Mouse (Mus musculus) ovary, adult 2 months (tissue): ENCODE results near the gene Epo. TPM values are rescaled to one million over a fixed set of nuclear protein-coding genes. Genes with fewer than 3 reads are reported as not detected.

ENCODE experiments used
- polyA plus RNA-seq: library from polyadenylated mRNA; depleted of rRNA; stranded (reverse); fragments of >200 nt; gene quantifications from 2 replicates; pipeline ENCODE4 v1.2.3, GENCODE M21; 2012; rRNA removed

Gene Epo
- 0.60 TPM in 1 of 2 replicates, not detected in the other for polyA plus RNA-seq

GRCm38 (mm10) chr5:137533117-137533827 lies at the start of gene Epo, which contains the start of gene Gnb2:
Epo (minus strand) TSS chr5:137533242.
Gnb2 (minus strand) TSS chr5:137533510.

GRCm38 (mm10) chr5:137569665-137570064 lies 36.6 kb upstream of the Epo start, which contains the start of gene Tfr2:
Tfr2 (plus strand) TSS chr5:137569840.

GRCm38 (mm10) chr5:137553411-137553837 lies 20.4 kb upstream of the Epo start, which contains the start of gene Actl6b:
Actl6b (plus strand) TSS chr5:137553517.

GRCm38 (mm10) chr5:137518436-137518835 lies 14.6 kb downstream of the Epo start, which contains the start of gene Gigyf1:
Gigyf1 (plus strand) TSS chr5:137518548.

GRCm38 (mm10) chr5:137501709-137502666 lies 31.1 kb downstream of the Epo start, which contains the start of gene Pop7:
Pop7 (minus strand) TSS chr5:137502518.

GRCm38 (mm10) chr5:137476964-137477363 lies 56.1 kb downstream of the Epo start, which contains the start of gene Zan:
Zan (minus strand) TSS chr5:137477064.

Other genes starting within 250 kb of the Epo start
- 1.2 and 1.3 TPM in 2 replicates for gene Ache, start 245.7 kb downstream of the Epo start, polyA plus RNA-seq
- 12.0 and 14.2 TPM in 2 replicates for gene Ufsp1, start 238.6 kb downstream of the Epo start, polyA plus RNA-seq
- 163 and 171 TPM in 2 replicates for gene Srrt, start 225.6 kb downstream of the Epo start, polyA plus RNA-seq
- gene Trip6, start 218.8 kb downstream of the Epo start, polyA plus RNA-seq, result 99.6 and 100.0 TPM in 2 replicates
- gene Slc12a9, start 199.6 kb downstream of the Epo start, polyA plus RNA-seq, result 33.8 and 36.0 TPM in 2 replicates
- gene Ephb4, start 183.1 kb downstream of the Epo start, polyA plus RNA-seq, result 77.9 and 78.8 TPM in 2 replicates
- 0.28 and 0.45 TPM in 2 replicates for gene Zan, start 56.2 kb downstream of the Epo start, polyA plus RNA-seq
- 50.2 and 64.6 TPM in 2 replicates for gene Pop7, start 30.7 kb downstream of the Epo start, polyA plus RNA-seq
- gene Gigyf1, start 14.7 kb downstream of the Epo start, polyA plus RNA-seq, result 49.3 and 49.4 TPM in 2 replicates
- gene Gnb2, start 268 bp upstream of the Epo start, polyA plus RNA-seq, result 1,508 and 1,755 TPM in 2 replicates
- gene Actl6b, start 20.3 kb upstream of the Epo start, polyA plus RNA-seq, result 0.08 TPM in 1 of 2 replicates, not detected in the other
- gene Tfr2, start 36.6 kb upstream of the Epo start, polyA plus RNA-seq, result 1.9 TPM in 2 replicates
- 134 and 156 TPM in 2 replicates for gene Mospd3, start 67.8 kb upstream of the Epo start, polyA plus RNA-seq
- 434 and 514 TPM in 2 replicates for gene Pcolce, start 80.5 kb upstream of the Epo start, polyA plus RNA-seq
- gene Fbxo24, start 95.8 kb upstream of the Epo start, polyA plus RNA-seq, result 0.93 and 0.97 TPM in 2 replicates
- 47.7 and 50.0 TPM in 2 replicates for gene Lrch4, start 95.9 kb upstream of the Epo start, polyA plus RNA-seq
- gene Gm20605, start 95.9 kb upstream of the Epo start, polyA plus RNA-seq, result 33.5 and 36.4 TPM in 2 replicates
- gene Sap25, start 108.1 kb upstream of the Epo start, polyA plus RNA-seq, result 94.8 and 112 TPM in 2 replicates
- 7.2 and 7.5 TPM in 2 replicates for gene Irs3, start 112.5 kb upstream of the Epo start, polyA plus RNA-seq
- 33.2 and 38.9 TPM in 2 replicates for gene Agfg2, start 151.5 kb upstream of the Epo start, polyA plus RNA-seq
- 10.9 and 13.2 TPM in 2 replicates for gene Nyap1, start 208.4 kb upstream of the Epo start, polyA plus RNA-seq
- 135 and 151 TPM in 2 replicates for gene Tsc22d4, start 212.5 kb upstream of the Epo start, polyA plus RNA-seq
- 70.6 and 89.1 TPM in 2 replicates for gene Ppp1r35, start 245.6 kb upstream of the Epo start, polyA plus RNA-seq